Mouse (Mus musculus) large intestine, adult 2 months (tissue): ENCODE results near the gene Cyp11a1. TPM values are rescaled to one million over a fixed set of nuclear protein-coding genes. Genes with fewer than 3 reads are reported as not detected.

Experiments used
- DNase-seq: peaks from one replicate; pipeline ENCODE4 v3.0.0-alpha.2; 2012; ENCODE audit warnings: low read depth, low spot score
- WGBS: fragments of 180-500 bp; shearing (Covaris S2); methylation state at CpG from one replicate; pipeline ENCODE4 v1.1.7; 2018; 5-methylcytosine and 5-hydroxymethylcytosine counted together
- polyA plus RNA-seq: library from polyadenylated mRNA; depleted of rRNA; stranded (reverse); fragments of >200 nt; gene quantifications from 2 replicates; pipeline ENCODE4 v1.2.3, GENCODE M21; 2012

Cyp11a1 gene
- polyA plus RNA-seq, 1 experiment, result 0.07 TPM

DNA sequence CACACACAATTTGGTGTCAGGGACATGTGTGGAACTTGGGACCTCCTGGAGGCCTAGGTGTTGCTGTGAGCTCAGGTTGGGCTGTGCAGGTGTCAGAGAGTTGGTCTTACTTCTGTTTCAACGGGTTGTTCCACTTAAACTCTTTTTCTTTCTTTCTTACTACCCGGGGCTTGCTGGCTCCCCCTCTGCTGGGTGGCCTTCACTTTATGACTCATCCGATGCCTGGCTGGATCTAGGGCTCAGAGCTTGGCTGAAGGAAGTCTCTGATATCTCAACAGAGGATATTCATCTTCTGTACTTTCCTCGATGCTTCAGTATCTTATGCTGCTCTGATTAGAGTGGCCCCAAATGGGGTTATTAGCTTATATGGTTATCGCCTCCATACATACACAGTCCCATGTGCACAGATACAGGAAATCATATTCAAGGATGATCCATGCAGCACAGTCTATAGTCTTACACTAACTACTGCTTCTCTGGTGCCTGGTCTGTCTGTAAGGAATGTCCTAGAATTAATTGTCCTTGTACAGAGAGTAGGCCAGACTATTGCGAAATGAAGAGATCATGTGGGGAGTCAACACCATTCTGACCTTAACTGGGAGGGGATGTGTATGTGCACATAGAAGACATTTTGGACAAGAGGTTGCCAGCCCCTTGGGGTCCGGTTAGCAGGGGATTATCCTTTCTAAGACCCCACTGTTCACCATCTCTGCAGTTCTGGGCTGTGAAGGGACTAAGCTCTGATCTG is 29.9 kb downstream of the Cyp11a1 start:
- 55% methylated on average over 7 of the region's 7 CpGs for WGBS
- no peak for DNase-seq

DNA sequence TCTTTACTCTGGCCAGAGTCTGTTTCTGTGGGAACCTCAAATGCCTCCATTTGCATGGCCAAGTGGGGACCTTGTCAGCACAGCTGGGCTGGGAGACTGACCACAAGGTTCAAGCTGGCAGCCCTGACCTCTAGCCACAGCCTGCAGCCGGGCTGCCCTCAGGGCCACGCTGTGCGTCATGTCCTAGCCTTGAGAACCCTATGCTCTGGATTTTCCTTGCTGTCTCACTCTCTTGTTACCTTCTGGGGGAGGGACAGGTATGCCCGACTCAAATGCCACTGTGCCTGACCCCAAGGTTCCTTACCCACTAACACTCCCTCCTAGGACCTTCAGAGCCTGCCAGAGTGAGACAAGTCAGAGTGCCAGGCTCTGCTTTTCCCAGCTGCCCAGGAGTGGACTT is 30.8 kb downstream of the Cyp11a1 start:
- WGBS, result 76% methylated on average over 4 of the region's 4 CpGs

DNA sequence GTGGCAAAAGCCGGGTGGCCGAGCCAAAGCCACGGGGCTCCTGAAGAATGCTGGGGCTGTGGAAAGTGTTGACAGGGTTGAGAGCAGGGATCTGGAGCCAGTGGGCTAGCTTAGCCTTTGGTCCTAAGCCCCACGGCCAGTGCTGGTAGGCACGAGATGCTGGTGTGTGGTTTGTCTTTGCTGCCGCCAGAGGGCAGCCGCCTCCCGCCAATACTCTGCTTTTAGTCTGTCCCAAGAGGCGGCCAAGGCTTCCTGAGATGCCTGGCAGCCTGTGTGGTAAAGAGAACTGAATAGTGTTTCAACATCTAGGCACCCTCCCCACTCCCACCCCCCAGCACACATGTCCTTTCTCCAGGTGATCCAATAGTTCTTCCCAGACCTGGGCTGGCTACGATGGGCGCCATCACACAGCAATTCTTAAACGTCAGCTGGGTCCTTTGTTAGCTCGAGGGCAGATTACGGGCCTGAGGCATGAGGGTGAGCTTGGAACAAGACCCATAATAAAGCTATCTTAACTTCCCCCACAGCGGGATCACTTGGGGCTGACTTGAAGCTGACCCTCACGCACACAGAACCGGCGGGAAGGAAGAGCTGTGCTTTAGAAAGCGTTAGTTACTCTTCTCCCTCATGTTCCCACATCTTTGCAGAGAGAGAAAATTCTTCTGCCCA is 32.4 kb downstream of the Cyp11a1 start:
- WGBS, result 40% methylated on average over 19 of the region's 19 CpGs
- no peak for DNase-seq

More for the DNA sequence above, 30.8 kb downstream of the Cyp11a1 start:
- DNase-seq, result no peak

DNA sequence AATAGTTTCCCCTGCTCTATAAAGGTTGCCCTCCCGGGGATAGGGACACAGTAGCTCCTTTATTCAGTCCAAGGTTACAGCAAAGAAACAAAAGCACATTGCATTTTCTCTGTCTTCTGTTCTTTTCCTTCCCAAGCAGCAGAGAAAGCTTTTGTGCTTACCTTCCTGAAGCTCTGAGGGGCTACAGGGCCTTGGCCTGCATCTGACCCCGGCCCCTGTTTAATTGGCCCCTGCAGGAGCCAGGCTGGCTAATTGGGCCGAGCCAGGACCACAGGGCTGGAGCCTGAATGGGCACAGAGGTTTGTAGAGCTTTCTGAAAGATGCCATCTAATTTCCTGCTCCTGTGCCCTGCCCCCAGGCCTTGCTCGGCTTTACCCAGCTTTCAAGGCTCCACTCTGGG is 34.8 kb downstream of the Cyp11a1 start:
- 60% methylated on average over 4 of the region's 4 CpGs for WGBS
- DNase-seq, result no peak

DNA sequence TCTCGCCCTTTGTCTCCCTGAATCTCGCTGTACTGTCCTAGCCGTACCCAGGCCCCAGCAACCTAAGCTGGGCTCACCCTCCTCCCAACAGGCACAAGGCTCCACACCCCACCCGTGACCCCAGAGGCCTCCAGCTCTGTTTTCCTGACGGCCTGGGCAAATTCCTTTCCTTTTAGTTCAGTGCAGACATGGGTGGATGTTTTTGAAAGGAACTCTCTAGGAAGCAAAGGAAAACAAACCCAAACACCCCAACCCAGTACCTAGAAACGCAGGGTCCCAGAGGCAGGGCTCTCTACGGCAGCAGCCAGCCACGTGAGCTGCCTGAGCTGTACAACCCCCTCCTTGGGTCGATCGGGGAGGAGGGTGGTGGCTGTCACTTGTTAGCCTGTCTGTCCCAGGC is 36.2 kb downstream of the Cyp11a1 start:
- DNase-seq, result no peak
- 44% methylated on average over 10 of the region's 10 CpGs for WGBS

DNA sequence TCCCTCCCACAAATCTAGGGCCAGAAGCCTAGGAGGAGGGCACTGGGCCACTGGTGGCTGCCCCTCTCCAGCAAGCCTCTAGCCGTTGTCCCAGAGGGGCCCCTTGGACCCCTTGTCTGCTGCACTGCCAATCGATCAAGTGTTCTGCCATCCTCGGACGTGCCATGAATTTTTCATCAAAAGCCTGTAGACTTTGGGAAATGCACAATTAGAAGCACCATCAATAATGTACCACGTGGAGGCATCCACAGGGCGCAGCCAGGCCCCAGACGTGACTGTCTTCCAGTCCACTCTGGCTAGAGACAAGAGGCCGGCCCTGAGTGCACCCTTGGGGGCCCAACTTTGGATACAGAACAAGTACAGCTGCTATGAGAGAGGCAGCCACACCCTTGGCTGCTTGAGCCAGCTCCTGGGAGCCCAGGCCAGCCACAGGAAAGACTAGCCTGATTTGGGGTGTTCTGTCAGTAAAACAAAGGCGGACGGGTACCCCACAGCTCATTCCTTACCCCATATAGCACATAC is 37.3 kb downstream of the Cyp11a1 start:
- 79% methylated on average over 10 of the region's 10 CpGs for WGBS
- DNase-seq, result no peak

DNA sequence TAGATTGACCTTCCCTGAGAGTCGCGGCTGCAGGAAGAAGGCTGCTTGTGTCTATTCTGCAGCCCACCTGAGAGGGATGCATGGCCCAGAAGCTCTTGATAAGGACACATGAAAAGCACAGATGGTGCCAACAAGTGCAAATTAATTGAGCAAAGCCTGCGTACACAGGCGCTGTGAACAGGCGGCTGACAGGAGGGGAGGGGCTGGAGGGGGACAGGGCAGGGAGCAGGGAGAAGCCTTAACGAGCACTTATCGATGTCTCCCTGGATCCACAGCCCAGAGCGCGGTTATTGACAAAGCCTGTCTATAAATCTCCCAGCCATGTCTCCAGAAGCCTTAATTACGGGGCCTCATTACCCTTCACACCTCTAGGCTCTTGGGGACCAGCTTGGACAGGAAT is 38.6 kb downstream of the Cyp11a1 start:
- 32% methylated on average over 10 of the region's 10 CpGs for WGBS

DNA sequence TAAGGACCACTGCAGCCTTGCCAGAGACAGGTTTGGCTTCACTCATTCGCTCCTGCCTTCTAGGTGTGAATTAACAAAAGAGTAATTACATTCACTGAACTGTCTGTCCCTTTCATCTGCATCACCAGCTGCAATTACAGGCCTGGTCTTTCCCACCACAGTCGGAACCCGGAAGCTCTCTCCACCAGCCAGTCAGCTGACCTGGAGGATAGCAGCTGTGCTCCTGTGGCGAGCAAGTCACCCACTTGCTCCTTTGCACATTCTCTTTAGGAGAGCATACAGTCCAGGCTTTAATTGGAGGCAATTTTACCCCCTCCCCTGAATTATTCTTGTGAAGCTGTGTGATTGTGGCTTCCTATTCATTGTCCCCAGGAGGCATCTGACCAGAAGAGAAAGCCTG is 39.4 kb downstream of the Cyp11a1 start:
- 38% methylated on average over 4 of the region's 4 CpGs for WGBS
- no peak for DNase-seq

More for the DNA sequence above, 38.6 kb downstream of the Cyp11a1 start:
- DNase-seq, result no peak

DNA sequence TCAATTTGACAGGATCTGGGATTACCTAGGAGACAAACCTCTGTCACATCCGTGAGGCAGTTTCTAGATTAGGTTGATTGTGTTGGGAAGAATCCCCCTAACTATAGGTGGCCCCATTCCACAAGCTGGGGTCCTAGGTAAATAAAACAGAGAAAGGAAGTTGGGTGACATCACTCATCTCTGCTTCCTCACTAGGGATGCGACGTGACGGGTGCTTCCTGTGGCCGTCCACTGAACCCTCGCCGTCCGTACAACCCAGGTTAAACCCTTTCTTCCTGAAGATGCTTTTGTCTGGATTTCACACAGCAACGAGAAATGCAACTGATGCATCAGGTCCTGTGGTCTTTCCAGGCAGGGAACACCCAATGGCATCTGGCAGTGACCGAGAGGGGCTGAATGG is 40.9 kb downstream of the Cyp11a1 start:
- WGBS, result 79% methylated on average over 10 of the region's 10 CpGs
- DNase-seq, result no peak

DNA sequence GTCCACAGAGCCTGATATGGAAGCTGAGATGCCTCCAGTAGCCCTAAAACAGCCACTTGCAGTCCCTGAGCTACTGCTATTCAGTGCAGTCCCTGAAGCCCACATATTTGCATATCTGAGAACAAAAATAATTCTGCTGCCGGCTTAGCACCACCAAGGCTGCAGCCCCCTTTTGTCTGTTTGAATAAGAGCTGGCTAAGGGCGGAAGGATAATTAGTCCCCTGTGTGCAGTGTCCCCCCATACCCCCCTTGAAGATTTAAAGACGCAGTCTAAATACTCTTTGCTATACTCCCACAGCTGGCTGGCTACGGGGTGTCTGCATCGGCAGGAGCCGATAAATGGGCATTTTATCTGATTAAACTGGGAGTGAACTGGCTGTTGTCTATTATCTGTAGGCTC is 42.4 kb downstream of the Cyp11a1 start:
- DNase-seq, result no peak
- 49% methylated on average over 6 of the region's 6 CpGs for WGBS

DNA sequence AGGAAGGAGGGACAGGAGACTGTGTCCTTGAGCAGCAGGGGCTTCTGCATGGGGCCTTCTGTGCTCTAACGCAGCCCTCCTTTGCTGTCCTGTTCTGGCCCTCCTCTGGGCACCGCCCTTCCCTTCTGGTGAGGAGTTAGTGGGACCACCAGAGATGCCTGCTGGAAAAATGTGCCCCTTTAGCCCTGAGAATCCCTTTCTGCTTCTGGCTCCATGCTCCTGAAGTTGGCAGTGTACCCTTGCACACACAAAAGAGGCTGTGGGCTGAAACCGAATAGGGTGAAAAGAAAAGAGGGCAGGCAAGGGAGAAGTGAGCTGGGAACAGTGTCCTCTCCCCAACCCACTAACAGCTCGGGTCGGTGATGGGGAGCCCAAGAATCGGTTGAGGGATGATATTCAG is 43.0 kb downstream of the Cyp11a1 start:
- WGBS, result 60% methylated on average over 6 of the region's 6 CpGs
- DNase-seq, result no peak

DNA sequence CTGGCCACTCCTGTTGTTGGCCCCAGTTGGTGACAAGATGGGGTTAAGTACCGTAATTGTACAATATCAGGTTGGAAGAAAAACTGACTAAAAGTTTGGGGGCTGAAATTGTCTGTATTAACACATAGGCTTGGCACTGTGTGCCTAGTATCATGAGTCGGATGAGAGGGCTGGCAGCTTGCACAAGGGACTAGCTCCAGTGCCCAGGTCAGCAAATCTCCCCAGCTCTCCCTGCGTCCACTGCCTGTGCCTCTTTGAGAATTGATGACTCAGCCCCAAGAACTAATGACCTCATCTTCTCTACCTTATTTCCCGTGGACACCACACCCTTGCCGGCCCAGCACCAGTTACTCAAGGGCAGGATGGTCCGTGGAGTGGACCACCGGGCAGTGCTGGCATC is 43.6 kb downstream of the Cyp11a1 start:
- no peak for DNase-seq
- 60% methylated on average over 7 of the region's 7 CpGs for whole genome bisulfite sequencing

DNA sequence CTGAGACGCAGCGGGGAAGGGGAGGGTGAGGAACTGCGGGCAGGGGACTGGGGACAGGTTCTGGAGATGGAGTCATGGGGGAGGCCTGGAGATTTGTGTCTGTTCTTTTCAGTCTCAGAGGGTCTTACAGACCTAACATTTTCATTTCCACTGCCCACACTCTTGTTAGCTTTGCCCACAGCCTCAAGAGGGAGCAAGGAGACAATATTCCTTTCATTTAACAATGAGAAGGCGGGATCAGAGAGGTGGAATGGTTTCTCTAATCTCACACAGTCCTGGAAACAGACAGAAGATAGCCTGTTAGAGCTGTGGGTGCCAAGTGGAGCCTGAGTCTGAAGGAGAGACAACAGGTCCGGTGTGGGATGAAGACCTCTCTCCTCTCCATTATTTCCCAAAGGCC is 45.7 kb downstream of the Cyp11a1 start:
- 38% methylated on average over 5 of the region's 5 CpGs for WGBS
- DNase-seq, result no peak

DNA sequence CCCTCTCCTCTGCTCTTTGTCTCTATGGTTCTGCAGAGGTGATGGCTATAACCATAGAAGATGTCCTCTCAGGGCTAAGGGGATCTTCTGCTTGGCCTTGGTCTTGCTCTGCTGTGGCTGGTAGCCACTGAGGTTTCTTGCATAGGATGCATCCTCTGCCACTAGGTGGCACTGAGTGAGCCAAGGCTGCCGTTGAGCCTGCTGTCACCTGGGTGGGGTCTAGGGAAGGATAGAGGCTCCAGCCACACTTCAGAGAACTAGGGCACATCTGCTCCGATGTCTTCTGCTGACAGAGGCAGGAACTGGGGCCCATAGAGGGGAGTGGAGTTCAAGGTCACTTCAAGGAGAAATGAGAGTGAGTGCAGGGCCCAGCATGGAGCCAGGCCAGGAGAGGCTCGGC is 46.9 kb downstream of the Cyp11a1 start:
- no peak for DNase-seq
- WGBS, result 20% methylated on average over 3 of the region's 3 CpGs

DNA sequence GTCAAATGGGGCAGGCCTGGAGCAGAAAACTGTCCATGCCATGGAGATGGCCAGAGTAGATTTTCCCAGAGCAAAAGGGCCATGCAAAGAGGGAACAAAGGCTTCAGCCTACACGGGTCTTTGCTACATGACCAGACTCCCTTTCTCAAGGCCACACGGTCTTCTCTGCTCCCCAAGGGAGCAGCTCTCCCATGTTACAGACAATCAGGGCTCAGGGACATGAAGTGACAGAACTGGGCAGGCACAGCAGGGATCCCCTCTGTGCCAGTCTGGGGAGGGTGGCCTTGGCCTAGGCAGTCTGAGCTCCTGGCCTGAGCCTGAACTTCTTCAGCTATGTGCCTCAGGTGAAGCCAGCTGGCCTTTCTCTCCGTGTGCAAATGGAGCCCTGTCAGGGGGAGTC is 47.3 kb downstream of the Cyp11a1 start:
- WGBS, result 55% methylated on average over 3 of the region's 3 CpGs
- no peak for DNase-seq

DNA sequence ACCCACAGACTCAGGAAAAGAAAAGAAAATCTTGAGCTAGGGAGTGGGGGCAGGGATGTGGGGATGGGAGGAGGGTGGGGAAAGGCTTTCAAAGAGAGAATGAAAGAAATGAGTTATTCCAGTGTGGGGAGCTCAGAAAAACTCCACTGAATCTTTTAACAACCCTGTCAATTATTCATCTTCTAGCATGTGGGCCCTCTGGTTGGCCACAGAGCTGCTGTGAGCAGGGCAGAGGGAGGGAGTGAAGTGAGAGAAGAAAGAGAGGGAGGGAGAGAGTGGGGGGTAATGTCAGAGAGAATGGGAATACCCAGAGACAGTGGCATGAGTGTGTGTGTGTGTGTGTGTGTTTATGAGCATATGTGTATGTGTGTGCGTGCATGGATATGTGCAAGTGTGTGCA is 47.8 kb downstream of the Cyp11a1 start:
- WGBS, result 100% methylated on average over 1 of the region's 1 CpGs
- no peak for DNase-seq

DNA sequence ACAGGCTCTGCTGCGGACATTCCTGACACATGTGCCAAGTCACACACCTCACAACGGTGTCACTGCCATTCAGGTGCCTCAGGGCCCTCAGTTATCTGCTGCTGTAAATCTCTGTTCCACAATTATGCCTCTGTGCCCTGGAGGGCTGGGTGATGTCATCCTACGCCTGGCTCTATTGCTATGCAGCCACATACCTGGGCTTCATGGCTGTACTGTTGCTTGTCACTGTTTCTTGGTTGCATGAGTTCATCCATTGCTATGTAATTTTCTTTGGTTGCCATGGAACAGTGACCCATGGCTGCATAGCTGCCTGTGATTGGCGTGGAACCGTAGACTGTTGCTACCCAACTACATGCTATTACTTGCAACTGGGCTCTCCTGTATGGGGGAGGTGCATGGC is 49.5 kb downstream of the Cyp11a1 start:
- DNase-seq, result no peak
- 54% methylated on average over 5 of the region's 5 CpGs for WGBS

DNA sequence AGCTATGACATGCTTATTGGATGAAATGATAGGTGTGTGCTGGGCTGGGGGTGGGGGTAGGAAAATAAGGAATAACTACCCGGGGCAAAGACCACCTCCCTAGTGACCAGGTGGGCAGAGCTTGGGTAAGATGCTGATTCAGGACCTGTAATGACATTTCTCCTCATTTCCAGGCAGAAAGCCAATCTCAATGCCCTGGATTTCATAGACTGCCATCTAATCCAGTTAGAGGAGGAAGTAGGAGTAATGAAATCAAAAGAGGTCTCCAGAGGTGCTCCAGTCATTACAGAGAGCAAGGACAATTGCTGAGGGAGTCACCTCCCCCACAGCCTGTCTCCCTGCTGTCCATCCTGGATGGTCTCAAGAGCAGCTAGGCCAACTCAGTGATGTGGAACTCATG is 53.7 kb downstream of the Cyp11a1 start:
- DNase-seq, result no peak
- 23% methylated on average over 1 of the region's 1 CpGs for WGBS

DNA sequence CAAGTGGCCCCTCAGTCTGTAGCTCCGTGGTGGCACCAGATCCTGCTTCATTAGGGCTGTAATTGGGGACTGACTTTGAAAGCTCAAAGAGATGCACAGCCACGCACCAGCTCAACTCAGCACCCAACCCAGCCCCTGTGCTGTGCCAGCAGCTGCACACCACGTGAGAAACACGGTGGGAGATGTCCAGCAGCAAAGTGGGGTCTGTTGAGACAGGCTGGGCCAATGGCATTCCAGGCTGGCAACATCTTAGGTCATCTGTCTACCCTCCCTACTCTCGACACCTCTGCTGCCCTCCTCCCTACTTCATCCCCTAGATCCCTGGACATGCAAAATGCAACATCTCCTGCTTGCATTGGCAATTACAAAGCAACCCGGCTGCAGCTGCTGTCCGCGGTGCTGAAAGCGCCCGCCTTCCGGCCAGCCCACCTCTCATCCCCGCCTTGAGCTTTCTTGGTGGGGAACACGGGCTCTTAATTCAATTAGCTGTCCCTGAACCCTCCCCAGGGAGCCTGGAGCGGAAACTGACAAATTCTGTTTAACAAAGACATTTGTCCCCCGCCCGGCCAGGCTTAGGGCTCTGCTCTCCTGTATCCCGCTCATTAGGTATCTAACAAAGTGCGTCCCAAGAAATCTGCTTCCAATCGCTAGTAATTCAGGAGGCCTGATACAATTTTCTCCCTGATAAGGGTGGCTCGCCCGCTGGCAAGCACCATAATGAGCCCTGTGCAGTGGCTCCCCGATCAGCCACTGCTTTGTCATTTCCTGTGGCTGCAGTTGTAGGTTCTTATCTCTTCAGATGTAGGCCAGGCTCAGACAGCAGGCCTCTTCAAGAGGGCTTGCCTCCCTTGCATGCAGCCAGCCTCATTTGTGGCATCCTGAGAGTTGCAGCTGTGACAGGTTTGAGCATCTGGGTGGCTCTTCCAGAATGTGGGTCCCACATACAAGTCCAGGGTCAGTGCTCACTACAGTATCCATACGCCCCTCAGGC is 54.8 kb downstream of the Cyp11a1 start:
- DNase-seq, result no peak
- WGBS, result 14% methylated on average over 23 of the region's 23 CpGs

DNA sequence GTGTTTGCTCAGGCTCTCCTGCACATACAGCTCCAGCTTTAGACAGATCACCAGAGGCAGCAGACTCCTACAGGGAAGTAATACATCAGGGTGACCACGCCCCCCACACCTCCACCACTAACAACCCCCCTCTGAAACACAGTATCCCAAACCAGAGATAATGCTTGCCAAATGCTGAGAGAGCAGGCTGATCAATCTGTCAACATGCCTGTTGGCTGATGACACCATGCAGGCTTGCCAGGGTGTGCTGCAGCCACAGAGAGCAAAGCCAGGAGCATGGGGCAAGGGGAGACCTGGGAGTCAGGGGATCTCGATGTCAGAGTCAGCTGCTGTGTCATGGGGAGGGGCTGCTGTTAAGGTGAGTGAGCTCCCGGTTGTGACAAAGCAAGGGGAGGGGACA is 57.3 kb downstream of the Cyp11a1 start, which contains the start of gene Stra6:
Gene Stra6, plus strand, starts transcription at position 258 of the 400 bp plus-strand sequence.
- whole genome bisulfite sequencing, result 12% methylated on average over 3 of the region's 3 CpGs
- DNase-seq, result no peak
